Mouse (Mus musculus) adrenal gland, adult 8-10 months (tissue): ENCODE measurements around the gene Snap47. TPM values are rescaled to one million over a fixed set of nuclear protein-coding genes. Genes with fewer than 3 reads are reported as not detected.

Source experiments
- DNase-seq: peaks from one replicate; pipeline ENCODE4 v3.0.0; 2022
- total RNA-seq, 4 experiments: library from RNA; stranded (reverse); gene quantifications; 2 replicates each; pipeline ENCODE4 v1.2.4; 2022

Gene Snap47
- 100 to 1,000 TPM; 106 to 112 (median 108) TPM for total RNA-seq

- DNase-seq = no peak
Measured at GRCm38 (mm10) chr11:59451086-59451485, at the start of gene Snap47. Snap47 (minus strand) TSS chr11:59451186.

GRCm38 (mm10) chr11:59497747-59498146 is 46.8 kb upstream of the Snap47 start:
- no peak for DNase-seq

GRCm38 (mm10) chr11:59496672-59497310 is 45.8 kb upstream of the Snap47 start:
- no peak for DNase-seq

- DNase-seq = no peak
Measured at GRCm38 (mm10) chr11:59486222-59486621, 35.2 kb upstream of the Snap47 start.

GRCm38 (mm10) chr11:59485641-59486040 is 34.7 kb upstream of the Snap47 start:
- DNase-seq = peak; percentile 50

- no peak for DNase-seq
Measured at GRCm38 (mm10) chr11:59483212-59483611, 32.2 kb upstream of the Snap47 start.

GRCm38 (mm10) chr11:59477240-59477639 is 26.3 kb upstream of the Snap47 start:
- no peak for DNase-seq

GRCm38 (mm10) chr11:59472326-59472677 is 21.3 kb upstream of the Snap47 start, which contains the start of gene Zfp867:
Zfp867 (minus strand) TSS chr11:59472474.
- DNase-seq = peak; percentile 89

- DNase-seq = no peak
Measured at GRCm38 (mm10) chr11:59471413-59472325, 20.7 kb upstream of the Snap47 start.

GRCm38 (mm10) chr11:59460459-59460858 is 9.5 kb upstream of the Snap47 start:
- no peak for DNase-seq

GRCm38 (mm10) chr11:59458973-59459372 is 8.0 kb upstream of the Snap47 start:
- DNase-seq = peak; percentile 88

GRCm38 (mm10) chr11:59456891-59457290 is 5.9 kb upstream of the Snap47 start:
- DNase-seq = no peak

- peak; percentile 55 for DNase-seq
Measured at GRCm38 (mm10) chr11:59456346-59456745, 5.4 kb upstream of the Snap47 start.

GRCm38 (mm10) chr11:59450230-59450771 is 685 bp downstream of the Snap47 start:
- no peak for DNase-seq

GRCm38 (mm10) chr11:59449741-59450229 is 1.2 kb downstream of the Snap47 start, which contains the start of gene Jmjd4:
Jmjd4 (plus strand) TSS chr11:59450045.
- peak; percentile 85 for DNase-seq

GRCm38 (mm10) chr11:59443102-59443501 is 7.9 kb downstream of the Snap47 start:
- DNase-seq = no peak

- no peak for DNase-seq
Measured at GRCm38 (mm10) chr11:59437954-59438353, 13.0 kb downstream of the Snap47 start.

- DNase-seq = no peak
Measured at GRCm38 (mm10) chr11:59432261-59432660, 18.7 kb downstream of the Snap47 start.

GRCm38 (mm10) chr11:59429959-59430358 is 21.0 kb downstream of the Snap47 start:
- no peak for DNase-seq

GRCm38 (mm10) chr11:59428057-59428660 is 22.8 kb downstream of the Snap47 start:
- DNase-seq = no peak

- no peak for DNase-seq
Measured at GRCm38 (mm10) chr11:59425671-59426101, 25.3 kb downstream of the Snap47 start.

- DNase-seq = no peak
Measured at GRCm38 (mm10) chr11:59423010-59423588, 27.9 kb downstream of the Snap47 start.
